In genomic region chr5:29274746-29275145, GRCm38 (mm10) we compare ENCODE assay signal across 12 mouse cellular contexts.
DNase-seq lines count a peak whose midpoint lies in the region; ATAC-seq and TF ChIP-seq lines count a peak whose summit lies in the region.
"Had no signal": no experiment of that assay in that cellular context is flagged by ENCODE, and none has a peak within 500 bp of the region (broad histone marks: within the 10 kb centered on the region; RNA-seq: fewer than 3 reads in every experiment).

No protein-coding gene starts in this region.

- TF ChIP-seq POLR2A in liver, adult 2 months (IDR thresholded peaks at IDR 0.05; ENCODE audit: extremely low read depth, insufficient read depth, low read length), result no peak

- no peak overlapping the region for H3K4me2 ChIP-seq in forebrain, postnatal 0 days (ENCODE audit: low read depth)
- H3K4me2 ChIP-seq in forebrain, embryonic 12.5 days, result no peak overlapping the region
- H3K4me2 ChIP-seq: embryonic facial prominence, embryonic 13.5 days; neural tube, embryonic 13.5 days had no signal

- no peak overlapping the region for H3K27ac ChIP-seq in forebrain, postnatal 0 days (ENCODE audit: low read depth, low read length)
- no peak overlapping the region for H3K27ac ChIP-seq in forebrain, embryonic 12.5 days
- no peak overlapping the region for H3K27ac ChIP-seq in liver, adult 2 months (replicated peaks; ENCODE audit: insufficient read depth, low read depth, low read length)
- H3K27ac ChIP-seq: embryonic facial prominence, embryonic 13.5 days; neural tube, embryonic 13.5 days had no signal

- ATAC-seq in forebrain, postnatal 0 days, result no peak
- no peak for ATAC-seq in forebrain, embryonic 12.5 days (ENCODE audit: low FRiP score)

- no peaks in the 10 kb centered on the region for H3K27me3 ChIP-seq in forebrain, postnatal 0 days (ENCODE audit: insufficient read depth, low read length)
- H3K27me3 ChIP-seq in forebrain, embryonic 12.5 days, result no peaks in the 10 kb centered on the region
- H3K27me3 ChIP-seq in liver, adult 2 months (ENCODE audit: control insufficient read depth, insufficient read depth, low read length), result no peaks in the 10 kb centered on the region
- H3K27me3 ChIP-seq: embryonic facial prominence, embryonic 13.5 days; neural tube, embryonic 13.5 days had no signal

- H3K4me3 ChIP-seq in forebrain, postnatal 0 days (ENCODE audit: low read depth, low read length), result no peak overlapping the region
- H3K4me3 ChIP-seq in forebrain, embryonic 12.5 days (replicated peaks), result no peak overlapping the region
- H3K4me3 ChIP-seq in liver, adult 2 months (ENCODE audit: insufficient read depth, low read depth, low read length), result no peak overlapping the region
- H3K4me3 ChIP-seq: embryonic facial prominence, embryonic 13.5 days; neural tube, embryonic 13.5 days had no signal

- H3K4me1 ChIP-seq in forebrain, postnatal 0 days (ENCODE audit: insufficient read depth), result no peaks in the 10 kb centered on the region
- H3K4me1 ChIP-seq in forebrain, embryonic 12.5 days, result no peaks in the 10 kb centered on the region
- no peaks in the 10 kb centered on the region; the same call in 1 of the 2 replicates for H3K4me1 ChIP-seq in liver, adult 2 months (ENCODE audit: control insufficient read depth, insufficient read depth, low read length)
- H3K4me1 ChIP-seq: embryonic facial prominence, embryonic 13.5 days; neural tube, embryonic 13.5 days had no signal

- H3K36me3 ChIP-seq in forebrain, postnatal 0 days (ENCODE audit: insufficient read depth), result no peaks in the 10 kb centered on the region
- H3K36me3 ChIP-seq in forebrain, embryonic 12.5 days (replicated peaks), result no peaks in the 10 kb centered on the region
- no peaks in the 10 kb centered on the region for H3K36me3 ChIP-seq in liver, adult 2 months (ENCODE audit: control insufficient read depth, insufficient read depth, low read length)
- H3K36me3 ChIP-seq: embryonic facial prominence, embryonic 13.5 days had no signal

- H3K79me2 ChIP-seq in liver, adult 2 months (ENCODE audit: control insufficient read depth, insufficient read depth, low read length), result no peaks in the 10 kb centered on the region

- no peak overlapping the region for H3K9ac ChIP-seq in forebrain, postnatal 0 days
- H3K9ac ChIP-seq in forebrain, embryonic 12.5 days, result no peak overlapping the region
- no peak overlapping the region for H3K9ac ChIP-seq in liver, adult 2 months (ENCODE audit: low read depth, low read length)
- H3K9ac ChIP-seq: embryonic facial prominence, embryonic 13.5 days; neural tube, embryonic 13.5 days had no signal

- DNase-seq in forebrain, postnatal 0 days, result peak; percentile 10
- peak; percentile 61 for DNase-seq in liver, adult 2 months (ENCODE audit: extremely low read depth, low read depth, low spot score)
- DNase-seq in liver (no peak), NIH3T3 (ENCODE audit: low read depth) (peak; percentile 58)
- DNase-seq in lung, postnatal 14 days, result peak; percentile 21
- no peak for DNase-seq in right cerebral cortex, postnatal 10 days (ENCODE audit: low spot score in 2 of 2)
- no peak for DNase-seq in right cerebral cortex, postnatal 14 days
- DNase-seq: gastrocnemius, postnatal 10 days; thymus, adult 2 months had no signal

- H3K9me3 ChIP-seq in forebrain, postnatal 0 days (ENCODE audit: low read length), result no peaks in the 10 kb centered on the region
- no peaks in the 10 kb centered on the region for H3K9me3 ChIP-seq in forebrain, embryonic 12.5 days
- H3K9me3 ChIP-seq: embryonic facial prominence, embryonic 13.5 days; neural tube, embryonic 13.5 days had no signal

- peak; percentile 29 for TF ChIP-seq CTCF in forebrain, postnatal 0 days (IDR thresholded peaks at IDR 0.05; ENCODE audit: low read depth)
- TF ChIP-seq CTCF in liver, adult 2 months (IDR thresholded peaks at IDR 0.05; ENCODE audit: low read depth, low read length), result peak; percentile 43

Comparison
In these comparisons a context has a peak if more than half of its experiments do, and no peak if none do; other contexts are left out.
1. DNase-seq: peak in forebrain, postnatal 0 days (single experiment), liver, adult 2 months (single experiment), NIH3T3 (single experiment) and lung, postnatal 14 days (single experiment); none in liver (single experiment), right cerebral cortex, postnatal 10 days (0 of 2) and right cerebral cortex, postnatal 14 days (single experiment).